8 mouse cellular contexts compared by ENCODE assay signal in the genomic region with DNA sequence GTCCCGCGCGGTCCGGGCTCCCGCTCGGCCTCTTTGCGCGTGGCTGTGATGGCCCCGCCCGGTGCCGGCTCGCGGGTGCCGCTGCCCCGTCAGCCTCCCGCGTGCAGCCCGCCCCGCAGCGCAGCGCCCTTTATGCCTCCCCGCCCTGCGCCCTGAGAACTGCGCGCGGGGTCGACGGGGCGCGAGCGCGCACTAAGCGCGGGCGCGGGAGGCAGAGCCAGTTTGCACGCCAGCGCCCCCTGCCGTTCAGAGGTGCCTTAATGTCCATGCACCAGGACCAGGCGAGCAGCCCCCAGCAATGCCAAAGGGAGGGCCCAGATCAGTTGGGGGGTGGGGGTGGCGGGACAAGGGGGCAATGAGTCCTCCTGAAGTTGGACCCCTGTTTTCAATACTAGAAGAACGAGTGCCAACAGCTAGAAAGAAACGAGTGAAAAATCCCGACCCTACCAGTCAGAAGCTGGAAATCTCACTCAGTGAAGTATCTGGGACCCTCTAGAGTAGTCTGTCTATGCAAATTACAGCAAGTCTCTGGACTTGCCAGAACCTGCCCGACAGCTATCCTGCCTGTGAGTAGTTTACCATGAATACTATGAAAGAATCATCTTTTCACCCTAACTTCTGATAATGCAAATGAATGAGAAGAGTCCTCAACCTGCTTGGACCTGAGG. TPM values are rescaled to one million over a fixed set of nuclear protein-coding genes. Genes with fewer than 3 reads are reported as not detected.
DNase-seq lines count a peak whose midpoint lies in the region; ATAC-seq and TF ChIP-seq lines count a peak whose summit lies in the region.

A gene (minus strand): TSS at position 151 of the 668 bp plus-strand sequence.

- 1% methylated on average over 23 of the region's 45 CpGs for WGBS in hindbrain, embryonic 16.5 days

- DNase-seq in ZHBTc4 (ENCODE audit: low read depth, low spot score) = peak; percentile 88
- DNase-seq in cerebellum, postnatal 4 days (ENCODE audit: low spot score in 2 of 2) = peak; percentile 97
- peak; percentile 93 for DNase-seq in gastrocnemius, adult 2 months
- DNase-seq in left cerebral cortex, adult 18-20 months (ENCODE audit: low spot score in 2 of 2) = peak; percentile 93 to 98
- DNase-seq in lung, postnatal 4 days = peak; percentile 91 to 94
- DNase-seq in retina, postnatal 7 days (ENCODE audit: low read depth, low spot score) = peak; percentile 88
- peak; percentile 58 to 86 for DNase-seq in urinary bladder, adult 18-20 months (ENCODE audit: low spot score in 2 of 2)

- peak within 1 kb of the TSS; percentile 97 for H3K4me3 ChIP-seq in gastrocnemius, adult 2 months
- H3K4me3 ChIP-seq in hindbrain, embryonic 16.5 days (ENCODE audit: low read length) = peak within 1 kb of the TSS; percentile 87

- intact Hi-C loops in gastrocnemius, adult 2 months (cut with DNase I) = loop anchor here (2.0 kb wide), 1 partner anchor 100 kb away; no protein-coding TSS in a partner anchor

- no peaks in the 10 kb centered on the region for H3K27me3 ChIP-seq in hindbrain, embryonic 16.5 days (replicated peaks; ENCODE audit: control insufficient read depth, insufficient read depth, low read length)

- no peaks in the 10 kb centered on the region for H3K9me3 ChIP-seq in hindbrain, embryonic 16.5 days (ENCODE audit: control insufficient read depth, low read length)

- H3K4me2 ChIP-seq in hindbrain, embryonic 16.5 days (ENCODE audit: low read length) = peak within 1 kb of the TSS; percentile 71

- TF ChIP-seq CTCF in gastrocnemius, adult 2 months (IDR thresholded peaks at IDR 0.05) = peak; percentile 79

- H3K4me1 ChIP-seq in hindbrain, embryonic 16.5 days (ENCODE audit: control insufficient read depth, insufficient read depth, low read depth, low read length) = peaks cover 27% of the 10 kb centered on the region

- ATAC-seq in hindbrain, embryonic 16.5 days = peak; percentile 86

- no peaks in the 10 kb centered on the region for H3K36me3 ChIP-seq in hindbrain, embryonic 16.5 days (ENCODE audit: control insufficient read depth, insufficient read depth, low read length)

- H3K27ac ChIP-seq in gastrocnemius, adult 2 months = peak within 1 kb of the TSS; percentile 90
- peak within 1 kb of the TSS; percentile 82 for H3K27ac ChIP-seq in hindbrain, embryonic 16.5 days (ENCODE audit: low read depth, low read length)

- peak within 1 kb of the TSS; percentile 99 for H3K9ac ChIP-seq in hindbrain, embryonic 16.5 days (ENCODE audit: low read depth, low read length)

RNA-seq across cellular contexts. Expression of the gene that starts here (rescaled TPM):
- 1 to 10 TPM; 3.3 to 4.6 TPM for total RNA-seq in gastrocnemius, adult 2 months (2021)
- 21.6 and 26.4 TPM in 2 replicates for polyA plus RNA-seq in hindbrain, embryonic 16.5 days (2015; fragmentation: Nextera tagmentation; extraction: Ambion mirVana)
- total RNA-seq in left cerebral cortex, adult 18-20 months (2021) = 10 to 100 TPM; 28.6 to 31.1 TPM

Comparison
In these comparisons a context has a peak if more than half of its experiments do, and no peak if none do; other contexts are left out.
1. Peak in every context shown above with its lines: DNase-seq, ATAC-seq, H3K4me3 ChIP-seq and H3K27ac ChIP-seq.
2. RNA of the gene that starts here (total RNA-seq): 28.6 to 31.1 TPM in left cerebral cortex, adult 18-20 months; 3.3 to 4.6 TPM in gastrocnemius, adult 2 months; every median in the first group is over 4 times any median in the second.